Mouse (Mus musculus) urinary bladder, adult 18-20 months (tissue): ENCODE measurements around the gene Ppp1r2.

Experiments used
- DNase-seq, 2 experiments: peaks; one replicate each; pipeline ENCODE4 v3.0.0; 2022; ENCODE audit warnings: low spot score in 2 of 2, mixed read lengths in 2 of 2

The Ppp1r2 gene

GRCm38 (mm10) chr16:31234808-31235456 lies 40.1 kb downstream of the Ppp1r2 start:
- no peak for DNase-seq

DNA sequence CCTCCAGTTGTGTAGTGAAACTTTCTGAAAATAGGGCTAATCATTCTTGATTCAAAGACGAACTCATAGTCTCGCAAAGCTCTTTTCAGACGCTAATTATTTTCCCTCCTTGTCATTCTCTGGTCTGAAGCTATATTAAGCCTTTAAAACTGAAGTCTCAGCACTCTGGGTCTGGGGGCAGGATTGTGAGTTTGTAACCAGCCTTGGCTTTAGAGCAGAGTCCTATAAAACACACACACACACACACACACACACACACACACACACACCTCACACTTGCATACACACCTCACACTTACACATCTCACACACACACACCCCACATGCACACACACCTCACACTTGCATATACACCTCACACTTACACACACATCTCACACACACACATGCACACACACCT lies 40.7 kb downstream of the Ppp1r2 start:
- DNase-seq, result no peak

DNA sequence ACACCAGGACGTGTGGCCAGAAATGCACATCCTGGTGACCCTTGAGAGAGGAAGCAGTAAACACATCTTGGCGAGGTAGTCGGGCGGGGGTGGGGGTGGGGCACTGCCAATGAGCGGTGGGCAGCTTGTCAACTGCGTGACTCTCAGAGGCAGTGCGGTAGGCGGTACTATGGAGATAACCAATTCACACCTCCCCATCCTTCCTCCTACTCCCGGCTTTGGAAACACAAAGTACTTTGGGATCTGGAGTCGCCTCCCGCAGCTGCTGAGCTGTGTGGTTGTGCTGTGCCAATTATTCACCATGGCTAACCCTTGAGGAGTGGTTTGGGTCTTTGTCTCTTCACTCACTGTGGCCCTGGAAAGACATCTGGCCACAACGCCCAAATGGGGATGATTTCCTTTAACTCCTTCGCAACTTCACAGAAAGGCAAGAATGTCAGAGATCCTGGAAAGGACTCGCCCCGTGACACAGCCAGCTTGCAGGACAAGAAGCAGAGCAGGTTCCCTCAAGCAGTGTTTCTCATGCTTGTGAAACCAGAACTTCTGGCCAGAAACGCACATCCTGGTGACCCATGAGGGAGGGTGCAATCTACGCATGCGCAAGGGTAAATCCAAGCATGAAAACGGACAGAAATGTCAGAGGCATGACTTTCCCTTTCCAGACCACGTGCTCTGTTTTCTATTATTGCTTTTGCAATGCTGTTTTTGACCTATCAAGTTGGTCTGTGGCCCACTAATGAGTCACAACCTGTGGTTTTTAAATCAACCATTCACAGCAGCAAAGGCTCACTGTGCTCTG lies 41.3 kb downstream of the Ppp1r2 start:
- DNase-seq, result peak; percentile 62 to 91

DNA sequence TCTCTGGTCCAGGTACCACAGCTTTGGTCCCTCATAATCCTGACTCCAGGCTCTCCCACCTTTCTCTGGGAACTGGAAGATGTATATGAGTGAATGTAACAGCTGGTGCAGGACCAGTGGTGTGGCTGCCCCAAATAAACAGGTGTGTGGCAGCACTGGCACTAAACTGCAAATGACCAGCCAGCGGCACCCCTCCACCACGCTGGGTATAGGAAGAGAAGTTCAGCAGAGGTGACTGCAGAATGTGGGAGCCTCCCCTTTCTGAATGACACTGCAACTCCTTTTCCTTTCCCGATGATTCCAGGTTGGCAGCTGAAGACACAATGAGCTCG lies 41.9 kb downstream of the Ppp1r2 start:
- DNase-seq, result no peak

GRCm38 (mm10) chr16:31232491-31233166 lies 42.4 kb downstream of the Ppp1r2 start:
- DNase-seq, result no peak

- DNase-seq, result no peak
These were observed 43.5 kb downstream of the Ppp1r2 start for GRCm38 (mm10) chr16:31231591-31231990.

DNA sequence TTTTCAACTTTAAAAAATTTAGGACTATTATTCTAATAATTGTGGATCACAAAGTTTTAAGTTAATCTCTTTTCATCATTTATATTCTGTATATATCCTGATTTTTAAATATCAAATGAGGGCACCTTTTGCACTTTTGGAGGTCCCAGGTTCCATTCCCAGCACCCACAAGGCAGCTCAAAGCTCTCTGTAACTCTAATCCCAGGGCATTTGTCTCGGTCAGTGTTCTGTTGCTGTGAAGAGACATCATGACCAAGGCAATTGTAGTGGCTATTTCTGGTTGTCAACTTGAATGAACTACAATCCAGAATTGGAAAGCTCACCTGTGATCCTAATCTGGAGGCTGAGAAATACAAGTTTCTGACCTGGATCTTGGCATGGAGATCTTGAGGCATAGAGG lies 47.3 kb downstream of the Ppp1r2 start:
- no peak for DNase-seq

GRCm38 (mm10) chr16:31215271-31215670 lies 59.8 kb downstream of the Ppp1r2 start:
- DNase-seq, result no peak

GRCm38 (mm10) chr16:31213463-31213862 lies 61.6 kb downstream of the Ppp1r2 start:
- DNase-seq, result no peak

- no peak for DNase-seq
These were observed 63.6 kb downstream of the Ppp1r2 start for GRCm38 (mm10) chr16:31211503-31211902.

- DNase-seq, result peak in 1 of 2 experiments; percentile 61
These were observed 64.6 kb downstream of the Ppp1r2 start for GRCm38 (mm10) chr16:31210453-31210852.

GRCm38 (mm10) chr16:31209911-31210310 lies 65.2 kb downstream of the Ppp1r2 start:
- no peak for DNase-seq

- no peak for DNase-seq
These were observed 69.4 kb downstream of the Ppp1r2 start for GRCm38 (mm10) chr16:31205726-31206125.

- DNase-seq, result no peak
These were observed 69.9 kb downstream of the Ppp1r2 start for GRCm38 (mm10) chr16:31205187-31205586.

GRCm38 (mm10) chr16:31204216-31204615 lies 70.9 kb downstream of the Ppp1r2 start:
- DNase-seq, result no peak

DNA sequence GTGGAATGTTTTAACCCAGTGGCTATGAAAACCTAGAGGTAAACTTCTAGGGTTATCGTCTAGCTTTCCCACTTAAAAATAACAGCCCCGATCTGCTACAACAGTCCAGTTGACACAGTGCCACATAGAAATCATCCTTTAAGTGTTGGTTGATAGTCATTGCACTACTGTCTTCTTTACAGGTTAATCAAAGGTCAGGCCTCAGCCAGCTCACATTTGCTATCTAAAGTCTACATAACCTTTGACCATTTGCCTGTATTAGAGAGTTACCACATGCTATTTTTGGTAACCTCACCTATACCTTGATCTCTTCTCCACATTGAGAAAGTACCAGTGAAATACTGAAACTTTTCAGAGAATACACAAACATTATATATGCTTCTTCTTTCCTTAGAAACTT lies 73.4 kb downstream of the Ppp1r2 start:
- no peak for DNase-seq
